Mouse (Mus musculus): ENCODE data around the gene Ska2. TPM values are rescaled to one million over a fixed set of nuclear protein-coding genes. Genes with fewer than 3 reads are reported as not detected.

Ska2 gene
- 2.8 and 4.9 TPM in 2 replicates for polyA plus RNA-seq (2012; rRNA removed)

DNA sequence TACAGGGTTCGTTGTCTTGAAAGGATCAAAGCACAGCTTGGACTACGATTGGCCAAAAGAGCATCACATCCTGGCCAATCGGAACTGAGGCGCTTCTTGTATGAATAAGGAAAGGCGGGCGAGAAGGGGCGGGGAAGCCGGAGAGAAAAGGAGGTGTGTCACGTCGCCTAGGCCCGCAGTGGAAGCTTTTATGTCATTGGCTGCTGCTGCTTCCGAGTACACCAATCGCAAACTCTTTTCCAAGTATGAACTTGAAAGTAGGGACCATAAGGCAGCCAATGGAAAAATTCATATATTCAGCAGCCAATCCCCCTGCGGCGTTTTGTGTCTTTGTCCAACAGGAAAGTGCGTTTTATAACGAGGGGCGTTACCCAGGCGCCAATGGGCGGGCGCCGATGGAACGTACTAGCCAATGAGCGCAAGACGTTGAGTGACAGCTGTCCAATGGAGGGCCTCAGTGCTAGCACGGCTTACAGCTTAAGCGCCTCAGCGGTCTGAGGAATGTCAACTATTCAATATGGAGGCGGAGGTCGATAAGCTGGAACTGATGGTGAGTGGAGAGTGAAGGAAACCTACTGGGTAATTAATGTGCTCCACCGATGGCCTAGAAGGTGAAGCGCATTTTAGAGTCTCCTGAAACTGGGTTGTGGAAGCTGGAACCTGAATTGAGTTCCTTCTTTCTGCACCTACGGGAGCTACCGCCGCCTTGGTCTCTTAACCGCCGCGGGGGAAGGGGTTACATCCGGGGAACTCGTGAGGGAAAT, at the start of gene Ska2:
Ska2 (plus strand) TSS at position 480 of the 764 bp plus-strand sequence.
- Histone ChIP-seq H3K4me1 (ENCODE audit: control insufficient read depth, insufficient read depth, low read length) (peaks cover 5% of the 10 kb centered on the region; the same call in 1 of the 2 replicates), H3K4me3 (replicated peaks; ENCODE audit: extremely low read depth, low read depth, low read length) (peak within 1 kb of the TSS; percentile 88)
- no peak for TF ChIP-seq CTCF (IDR thresholded peaks at IDR 0.05; ENCODE audit: insufficient read depth, low read length)
- peak; percentile 46; the same call in 1 of the 2 replicates for TF ChIP-seq POLR2A (IDR thresholded peaks at IDR 0.05; ENCODE audit: borderline replicate concordance, extremely low read depth, low read depth, low read length)
- under 1% methylated on average over 40 of the region's 40 CpGs for WGBS
- DNase-seq = peak; percentile 96

DNA sequence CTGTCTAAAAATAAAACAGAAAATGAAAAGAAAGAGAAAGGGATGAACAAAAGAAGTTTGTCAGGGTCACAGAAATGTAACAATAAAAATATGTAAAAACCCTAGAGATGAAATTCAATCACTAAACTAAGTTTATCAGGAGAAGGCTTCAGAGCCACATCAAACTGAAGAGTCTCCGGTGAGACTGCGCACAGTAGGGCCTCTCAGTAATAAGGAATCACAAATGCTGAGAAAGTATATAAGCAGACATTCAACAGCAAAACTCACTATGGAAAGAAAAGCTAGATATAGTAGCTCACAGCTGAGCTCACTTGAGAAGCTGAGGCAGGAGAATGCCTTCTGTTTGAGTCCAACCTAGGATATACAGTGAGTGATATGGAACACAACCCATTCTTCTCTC, 48.6 kb upstream of the Ska2 start:
- Histone ChIP-seq H3K4me3 (replicated peaks; ENCODE audit: extremely low read depth, low read depth, low read length) (no peak overlapping the region), H3K4me1 (ENCODE audit: control insufficient read depth, insufficient read depth, low read length) (no peaks in the 10 kb centered on the region)
- 97% methylated on average over 2 of the region's 2 CpGs for WGBS
- no peak for TF ChIP-seq CTCF (IDR thresholded peaks at IDR 0.05; ENCODE audit: insufficient read depth, low read length)
- TF ChIP-seq POLR2A (IDR thresholded peaks at IDR 0.05; ENCODE audit: borderline replicate concordance, extremely low read depth, low read depth, low read length) = no peak
- no peak for DNase-seq

DNA sequence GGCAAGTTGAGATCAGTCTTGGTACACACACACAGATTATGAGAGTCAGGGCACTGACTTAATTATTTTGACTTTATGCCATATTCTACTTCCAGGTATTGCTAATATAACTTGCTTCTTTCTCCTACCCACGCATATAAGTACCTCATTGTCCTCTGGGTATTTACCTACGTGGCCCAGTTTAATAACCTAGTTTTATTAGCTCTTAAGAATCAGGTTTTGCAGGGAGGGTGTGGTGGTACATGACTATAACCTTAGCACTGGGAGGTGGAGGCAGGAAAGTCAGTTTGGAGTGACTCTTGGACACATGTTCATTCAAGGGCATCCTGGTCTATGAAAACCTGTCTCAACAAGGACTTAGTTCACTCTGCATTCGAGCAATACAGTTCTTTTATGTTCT, 46.9 kb upstream of the Ska2 start:
- no peak for DNase-seq
- TF ChIP-seq POLR2A (IDR thresholded peaks at IDR 0.05; ENCODE audit: borderline replicate concordance, extremely low read depth, low read depth, low read length) (no peak), CTCF (IDR thresholded peaks at IDR 0.05; ENCODE audit: insufficient read depth, low read length) (no peak)

DNA sequence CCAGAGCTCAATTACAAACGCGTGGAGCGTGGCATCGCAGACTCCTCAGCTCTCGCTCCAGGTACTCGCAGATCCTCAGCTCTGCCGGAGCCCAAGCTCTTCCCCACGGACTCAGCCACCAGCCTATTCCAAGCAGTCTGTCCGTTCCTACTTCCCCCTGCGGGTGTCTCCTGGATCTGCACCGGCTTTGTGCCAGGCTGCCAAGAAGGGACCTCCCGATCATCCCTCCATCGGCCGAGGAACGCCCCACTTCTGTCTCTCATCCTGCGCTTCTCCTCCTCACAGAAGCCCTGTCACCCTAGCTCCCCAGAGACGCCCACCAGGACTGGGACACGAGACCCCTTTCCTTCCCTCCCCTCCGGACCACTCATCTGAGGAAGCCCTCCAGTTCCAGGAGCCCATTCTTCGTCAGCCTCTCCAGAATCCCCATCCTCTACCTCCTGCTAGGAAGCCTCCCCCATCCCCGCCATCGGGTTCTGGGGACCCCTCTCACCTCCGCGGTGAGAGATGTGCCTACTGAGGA, 35.6 kb upstream of the Ska2 start:
- H3K4me1 ChIP-seq (ENCODE audit: control insufficient read depth, insufficient read depth, low read length) = peaks cover 2% of the 10 kb centered on the region; the same call in 1 of the 2 replicates
- TF ChIP-seq POLR2A (IDR thresholded peaks at IDR 0.05; ENCODE audit: borderline replicate concordance, extremely low read depth, low read depth, low read length) (peak; percentile 14; the same call in 1 of the 2 replicates), CTCF (IDR thresholded peaks at IDR 0.05; ENCODE audit: insufficient read depth, low read length) (peak; percentile 58)
- peak; percentile 73 for DNase-seq
- 2% methylated on average over 24 of the region's 24 CpGs for WGBS
- H3K4me3 ChIP-seq (replicated peaks; ENCODE audit: extremely low read depth, low read depth, low read length) = peak overlapping the region; percentile 95

More for the DNA sequence above, 46.9 kb upstream of the Ska2 start:
- H3K4me1 ChIP-seq (ENCODE audit: control insufficient read depth, insufficient read depth, low read length) = no peaks in the 10 kb centered on the region
- 63% methylated on average over 3 of the region's 3 CpGs for WGBS
- H3K4me3 ChIP-seq (replicated peaks; ENCODE audit: extremely low read depth, low read depth, low read length) = no peak overlapping the region

DNA sequence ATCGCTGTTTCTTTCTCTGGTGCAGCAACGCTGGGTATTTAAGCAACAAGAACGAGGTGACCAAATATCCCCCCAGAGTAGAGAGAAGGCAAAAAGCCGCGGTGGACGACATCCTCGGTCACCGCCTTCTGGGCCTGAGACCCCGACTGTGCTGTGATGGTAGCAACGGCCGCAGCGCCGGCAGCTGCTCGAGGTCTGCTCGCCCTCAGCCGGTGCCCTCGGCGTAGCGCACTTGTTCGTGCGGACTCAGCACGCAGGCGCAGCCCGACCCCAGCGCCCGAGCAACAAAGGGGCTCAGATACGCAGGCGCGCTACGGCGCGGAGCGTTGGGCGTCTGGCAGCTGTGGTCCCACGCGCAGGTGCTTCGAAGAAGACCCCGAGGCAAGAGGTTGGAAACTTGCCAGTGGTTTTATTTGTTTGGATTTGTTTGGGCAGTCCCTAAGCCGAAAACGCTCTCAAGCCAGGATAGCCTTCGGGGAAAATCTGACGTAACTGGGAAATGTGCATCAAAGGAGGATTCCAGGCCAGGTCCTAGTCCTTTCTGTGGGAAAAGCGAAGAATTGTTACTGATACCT, 35.1 kb upstream of the Ska2 start, which contains the start of gene Gdpd1:
Gdpd1 (minus strand) TSS at position 197 of the 575 bp plus-strand sequence.
- peak; percentile 85 for DNase-seq
- TF ChIP-seq POLR2A (IDR thresholded peaks at IDR 0.05; ENCODE audit: borderline replicate concordance, extremely low read depth, low read depth, low read length) (peak; percentile 87), CTCF (IDR thresholded peaks at IDR 0.05; ENCODE audit: insufficient read depth, low read length) (0 out of 2 replicates have a peak, but pooled peaks have one; percentile 8)
- peak within 1 kb of the TSS; percentile 95 for H3K4me3 ChIP-seq (replicated peaks; ENCODE audit: extremely low read depth, low read depth, low read length)
- under 1% methylated on average over 43 of the region's 43 CpGs for WGBS
- H3K4me1 ChIP-seq (ENCODE audit: control insufficient read depth, insufficient read depth, low read length) = peaks cover 2% of the 10 kb centered on the region; the same call in 1 of the 2 replicates

DNA sequence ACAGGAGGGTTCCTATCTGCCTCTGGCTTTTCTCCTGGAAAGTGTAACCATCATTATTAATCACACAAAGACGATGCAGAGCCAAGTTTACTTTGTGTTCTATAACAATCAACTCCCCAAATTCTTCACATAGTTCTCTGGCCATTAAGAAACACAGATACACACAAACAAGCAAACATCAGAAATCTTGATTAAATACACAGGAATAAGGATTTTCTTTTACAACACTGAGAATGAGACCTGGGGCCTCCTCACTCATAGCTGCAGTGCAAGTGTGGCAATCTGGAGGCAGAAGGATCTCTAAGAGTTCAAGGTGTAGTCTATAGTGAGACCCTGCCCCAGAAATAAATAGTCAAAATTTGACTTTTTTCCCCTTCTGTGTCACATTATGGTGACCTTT, 25.3 kb upstream of the Ska2 start:
- TF ChIP-seq CTCF (IDR thresholded peaks at IDR 0.05; ENCODE audit: insufficient read depth, low read length) = no peak
- TF ChIP-seq POLR2A (IDR thresholded peaks at IDR 0.05; ENCODE audit: borderline replicate concordance, extremely low read depth, low read depth, low read length) = no peak
- Histone ChIP-seq H3K4me3 (replicated peaks; ENCODE audit: extremely low read depth, low read depth, low read length) (no peak overlapping the region), H3K4me1 (ENCODE audit: control insufficient read depth, insufficient read depth, low read length) (peaks cover 15% of the 10 kb centered on the region; the same call in 1 of the 2 replicates)
- DNase-seq = no peak
- 24% methylated on average over 1 of the region's 1 CpGs for WGBS

DNA sequence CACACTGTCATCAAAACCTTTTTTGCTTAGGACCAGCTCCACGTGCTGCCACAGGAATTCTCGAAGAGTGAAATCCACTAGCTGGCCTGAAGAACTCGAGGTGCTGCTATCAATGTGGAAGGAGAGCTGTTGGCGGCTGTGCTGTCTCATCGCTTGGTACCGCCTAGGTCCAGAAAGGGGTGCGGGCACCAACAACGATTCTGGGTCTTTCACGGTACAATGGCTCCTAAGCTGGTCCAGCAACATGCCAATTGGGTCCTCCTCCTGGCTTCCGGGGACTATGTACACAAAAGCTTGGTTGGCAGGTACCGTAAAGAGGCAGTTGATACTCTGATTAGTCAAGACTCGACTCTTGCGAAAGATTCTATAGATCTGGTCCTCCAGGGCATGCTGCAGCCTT, 23.6 kb upstream of the Ska2 start:
- TF ChIP-seq CTCF (IDR thresholded peaks at IDR 0.05; ENCODE audit: insufficient read depth, low read length) = no peak
- DNase-seq = no peak
- WGBS = 80% methylated on average over 13 of the region's 13 CpGs
- Histone ChIP-seq H3K4me1 (ENCODE audit: control insufficient read depth, insufficient read depth, low read length) (peaks cover 15% of the 10 kb centered on the region; the same call in 1 of the 2 replicates), H3K4me3 (replicated peaks; ENCODE audit: extremely low read depth, low read depth, low read length) (no peak overlapping the region)

DNA sequence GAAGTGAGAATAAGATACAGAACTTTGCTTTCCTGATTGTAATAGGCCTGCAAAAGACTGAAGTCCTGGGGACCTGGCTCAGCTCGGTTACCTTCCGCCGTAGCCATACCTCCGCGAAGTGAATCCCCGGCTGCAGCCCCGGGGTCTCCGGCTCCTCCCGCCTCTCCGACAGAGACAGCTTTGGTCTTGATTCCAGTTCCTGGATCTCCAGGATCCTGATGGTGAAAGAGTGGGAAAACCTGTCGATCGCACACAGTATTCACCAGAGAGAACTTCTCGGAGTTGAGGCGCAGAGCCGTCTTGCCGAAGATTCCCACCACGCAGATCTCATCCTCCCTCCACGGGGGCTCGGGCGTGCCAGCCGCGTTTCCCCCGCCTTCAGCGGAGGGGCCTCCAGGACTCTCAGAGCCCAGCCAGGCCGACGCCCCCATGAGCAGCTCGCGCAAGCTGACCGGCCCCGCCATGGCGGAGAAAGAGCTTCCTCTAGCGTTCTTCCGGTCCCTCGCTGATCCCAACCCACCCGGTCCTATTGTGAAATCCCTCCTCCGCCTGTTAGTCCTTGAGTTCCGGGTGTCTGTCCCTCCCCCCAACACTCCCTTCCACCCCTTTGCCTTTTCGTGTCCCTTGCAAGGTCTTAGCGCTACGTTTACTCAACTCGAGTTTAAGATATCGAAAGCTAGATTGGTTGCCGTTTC, 22.6 kb upstream of the Ska2 start, which contains the start of gene Smg8:
Smg8 (minus strand) TSS at position 485 of the 695 bp plus-strand sequence.
- TF ChIP-seq CTCF (IDR thresholded peaks at IDR 0.05; ENCODE audit: insufficient read depth, low read length) (no peak), POLR2A (IDR thresholded peaks at IDR 0.05; ENCODE audit: borderline replicate concordance, extremely low read depth, low read depth, low read length) (peak; percentile 79; the same call in 1 of the 2 replicates)
- WGBS = 1% methylated on average over 43 of the region's 43 CpGs
- DNase-seq = peak; percentile 73
- Histone ChIP-seq H3K4me1 (ENCODE audit: control insufficient read depth, insufficient read depth, low read length) (peaks cover 15% of the 10 kb centered on the region; the same call in 1 of the 2 replicates), H3K4me3 (replicated peaks; ENCODE audit: extremely low read depth, low read depth, low read length) (peak within 1 kb of the TSS; percentile 84)

DNA sequence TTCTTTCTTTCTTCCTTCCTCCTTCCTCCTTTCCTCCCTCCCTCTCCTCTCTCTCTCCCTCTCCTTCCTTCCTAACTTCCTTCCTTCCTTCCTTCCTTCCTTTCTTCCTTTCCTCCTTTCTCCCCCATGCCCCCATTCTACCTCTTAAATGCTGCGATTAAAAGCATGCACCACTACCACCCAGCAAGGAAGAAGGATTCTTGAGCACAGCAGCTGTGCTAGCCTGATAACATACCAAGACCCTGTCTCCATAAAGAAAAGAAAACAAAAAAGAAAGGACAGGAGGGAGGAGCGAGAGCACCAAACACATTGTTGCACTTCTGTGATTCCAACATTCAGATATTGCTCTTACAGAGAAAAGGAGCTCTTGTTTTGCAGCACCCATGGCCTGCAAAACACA, 21.9 kb upstream of the Ska2 start:
- Histone ChIP-seq H3K4me1 (ENCODE audit: control insufficient read depth, insufficient read depth, low read length) (peaks cover 15% of the 10 kb centered on the region; the same call in 1 of the 2 replicates), H3K4me3 (replicated peaks; ENCODE audit: extremely low read depth, low read depth, low read length) (no peak overlapping the region)
- no peak for DNase-seq
- WGBS = 57% methylated on average over 2 of the region's 2 CpGs
- TF ChIP-seq POLR2A (IDR thresholded peaks at IDR 0.05; ENCODE audit: borderline replicate concordance, extremely low read depth, low read depth, low read length) (no peak), CTCF (IDR thresholded peaks at IDR 0.05; ENCODE audit: insufficient read depth, low read length) (no peak)

Measured in lung, adult 2 months (tissue).